In the genomic region with DNA sequence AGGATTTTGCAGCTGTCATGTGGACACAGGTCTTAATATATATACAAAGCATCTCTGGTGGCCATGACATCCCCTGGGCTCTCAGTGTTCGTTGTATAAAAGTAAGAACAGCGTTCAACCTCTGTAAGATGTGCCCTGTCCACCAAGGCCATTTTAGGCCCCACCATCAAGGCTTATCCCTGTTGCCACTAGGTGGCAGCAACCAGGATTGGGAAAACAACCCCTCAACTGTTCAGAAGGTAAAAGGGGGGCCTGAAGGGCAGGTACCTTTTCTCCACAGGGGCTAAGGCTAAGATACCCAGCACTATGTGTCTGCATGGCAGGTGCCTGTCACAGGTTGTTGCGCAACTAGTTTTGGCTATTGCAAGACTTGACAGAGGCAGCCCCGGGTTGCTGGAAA, we compare ENCODE assay signal across 9 mouse cellular contexts.
DNase-seq lines count a peak whose midpoint lies in the region; ATAC-seq and TF ChIP-seq lines count a peak whose summit lies in the region.
"Had no signal": no experiment of that assay in that cellular context is flagged by ENCODE, and none has a peak within 500 bp of the region (broad histone marks: within the 10 kb centered on the region; RNA-seq: fewer than 3 reads in every experiment).

No protein-coding gene starts in this region.

- H3K27ac ChIP-seq in left cerebral cortex, adult 2 months, result no peak overlapping the region
- H3K27ac ChIP-seq: liver, embryonic 13.5 days had no signal

- TF ChIP-seq CTCF in left cerebral cortex, adult 2 months (IDR thresholded peaks at IDR 0.05), result peak; percentile 69

- H3K4me3 ChIP-seq in left cerebral cortex, adult 2 months, result no peak overlapping the region
- H3K4me3 ChIP-seq: liver, embryonic 13.5 days had no signal

- no peak; the same call in 1 of the 2 replicates for ATAC-seq in cerebellum, adult (ENCODE audit: insufficient number of reproducible peaks, low FRiP score, low TSS enrichment)
- peak; percentile 36 for ATAC-seq in activated CD4-positive, CD25-positive, alpha-beta regulatory T cell, adult 4 months

- DNase-seq in cerebellum, adult 18-20 months, result peak; percentile 30 to 42
- DNase-seq in left cerebral cortex, adult 2 months (ENCODE audit: extremely low spot score in 1 of 2, low spot score in 2 of 2), result peak in 1 of 2 experiments; percentile 26
- DNase-seq in left cerebral cortex, adult 8-10 months (ENCODE audit: low spot score in 2 of 2), result no peak
- DNase-seq in heart, postnatal 4 days, result peak; percentile 33
- peak; percentile 23 for DNase-seq in mesoderm, embryonic 11.5 days (ENCODE audit: low read depth, low spot score)
- no peak for DNase-seq in frontal cortex, postnatal 36 days (ENCODE audit: low spot score in 2 of 2)
- DNase-seq: liver, embryonic 13.5 days had no signal

- intact Hi-C loops in left cerebral cortex, adult 2 months (cut with DNase I), result loop anchor here (5.0 to 10.0 kb wide), 3 partner anchors 62 to 612 kb away; a partner anchor contains a TSS

Comparison
In these comparisons a context has a peak if more than half of its experiments do, and no peak if none do; other contexts are left out.
1. DNase-seq: peak in cerebellum, adult 18-20 months (2 of 2), heart, postnatal 4 days (single experiment) and mesoderm, embryonic 11.5 days (single experiment); none in left cerebral cortex, adult 8-10 months (0 of 2) and frontal cortex, postnatal 36 days (0 of 2).